Mouse (Mus musculus) embryonic fibroblast, embryonic 13.5 days (primary cell): ENCODE measurements around the gene C3.

Source experiments
- CTCF ChIP-seq: IDR thresholded peaks from 2 replicates; pipeline ENCODE4 v1.5.1; 2011; ENCODE audit warnings: mild to moderate bottlenecking, control low read depth, low read length, moderate library complexity, borderline replicate concordance; ENCODE audit not compliant: insufficient read depth
- POLR2A ChIP-seq: IDR thresholded peaks from 2 replicates; pipeline ENCODE4 v1.6.1; 2011; ENCODE audit warnings: low read depth, mild to moderate bottlenecking, control low read depth, low read length, moderate library complexity

DNA sequence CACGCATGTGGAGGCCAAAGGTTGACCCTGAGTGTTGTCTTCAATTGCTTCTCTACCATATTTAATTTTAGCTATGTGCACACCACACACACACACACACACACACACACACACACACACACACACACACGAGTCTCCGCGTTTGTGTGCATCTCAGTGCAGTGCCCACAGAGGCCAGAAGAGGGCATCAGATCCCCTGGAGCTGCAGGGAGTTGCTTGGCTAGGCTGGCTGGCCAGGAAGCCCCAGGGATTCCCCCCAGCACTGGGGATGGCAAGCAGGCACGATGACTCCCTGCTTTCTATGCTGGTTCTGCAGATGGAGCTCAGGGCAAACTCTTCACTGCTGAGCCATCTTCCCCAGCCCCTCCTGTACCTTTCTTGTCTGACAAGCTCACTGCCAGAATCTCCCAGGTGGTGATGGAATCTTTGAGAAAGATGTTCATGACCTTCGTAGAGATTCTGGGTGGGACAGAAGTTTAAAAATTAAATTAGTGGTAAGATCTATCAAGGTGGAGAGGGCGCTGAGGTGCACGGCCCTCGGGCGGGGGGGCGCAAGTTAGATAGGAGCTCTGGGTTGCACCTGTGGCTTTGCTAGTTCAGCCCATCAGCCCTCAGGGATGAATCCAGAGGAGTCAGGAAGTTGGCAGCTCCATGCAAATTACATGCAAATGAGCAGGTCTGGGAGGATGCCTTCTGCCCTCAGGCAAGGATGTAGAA, 8.6 kb downstream of the C3 start:
- TF ChIP-seq CTCF (peak; percentile 81), POLR2A (no peak)
